Mouse (Mus musculus): ENCODE measurements around the gene Matk. TPM values are rescaled to one million over a fixed set of nuclear protein-coding genes. Genes with fewer than 3 reads are reported as not detected.

Matk gene
- polyA plus RNA-seq, 1 experiment = 0.67 TPM

GRCm38 (mm10) chr10:81242021-81242420 is 10.7 kb upstream of the Matk start:
- Histone ChIP-seq H3K79me2 (ENCODE audit: control insufficient read depth, insufficient read depth) (no peaks in the 10 kb centered on the region), H3K4me2 (ENCODE audit: low read depth) (no peak overlapping the region), H3K36me3 (ENCODE audit: control insufficient read depth, insufficient read depth) (no peaks in the 10 kb centered on the region), H3ac (ENCODE audit: control insufficient read depth, insufficient read length) (no peak overlapping the region), H3K4me3 (no peak overlapping the region), H3K27me3 (ENCODE audit: control insufficient read depth, insufficient read depth, insufficient read length) (peaks cover 30% of the 10 kb centered on the region)
- TF ChIP-seq SRF (IDR thresholded peaks at IDR 0.05; ENCODE audit: control insufficient read depth, insufficient read length, low read depth) = no peak
- TF ChIP-seq TCF3 (IDR thresholded peaks at IDR 0.05; ENCODE audit: insufficient read length, low read depth) = no peak
- TF ChIP-seq POLR2AphosphoS2 (IDR thresholded peaks at IDR 0.05; ENCODE audit: insufficient read length, low read depth) = no peak
- peak in 2 of 3 experiments; percentile 56 to 76 for TF ChIP-seq MYOG (IDR thresholded peaks at IDR 0.05; ENCODE audit: control insufficient read depth in 1 of 3, insufficient read depth in 1 of 3, insufficient read length in 2 of 3, low read depth in 2 of 3)
- no peak for TF ChIP-seq USF1 (IDR thresholded peaks at IDR 0.05; ENCODE audit: low read depth)
- TF ChIP-seq MYOD1 (IDR thresholded peaks at IDR 0.05; ENCODE audit: control insufficient read depth in 1 of 3, insufficient read length in 2 of 3, low read depth in 2 of 3) = peak in 1 of 3 experiments; percentile 61

- H3K79me2 ChIP-seq (ENCODE audit: control insufficient read depth, insufficient read depth) = no peaks in the 10 kb centered on the region
- peaks cover 34% of the 10 kb centered on the region for H3K27me3 ChIP-seq (ENCODE audit: control insufficient read depth, insufficient read depth, insufficient read length)
- no peaks in the 10 kb centered on the region for H3K36me3 ChIP-seq (ENCODE audit: control insufficient read depth, insufficient read depth)
- H3K4me3 ChIP-seq = no peak overlapping the region
- TF ChIP-seq POLR2AphosphoS2 (IDR thresholded peaks at IDR 0.05; ENCODE audit: insufficient read length, low read depth) (peak; percentile 47), USF1 (IDR thresholded peaks at IDR 0.05; ENCODE audit: low read depth) (no peak)
- no peak overlapping the region for H3ac ChIP-seq (ENCODE audit: control insufficient read depth, insufficient read length)
- no peak overlapping the region for H3K4me2 ChIP-seq (ENCODE audit: low read depth)
Measured at GRCm38 (mm10) chr10:81244146-81244545, 8.6 kb upstream of the Matk start.

- no peaks in the 10 kb centered on the region for H3K36me3 ChIP-seq (ENCODE audit: control insufficient read depth, insufficient read depth)
- peaks cover 34% of the 10 kb centered on the region for H3K27me3 ChIP-seq (ENCODE audit: control insufficient read depth, insufficient read depth, insufficient read length)
- H3K4me2 ChIP-seq (ENCODE audit: low read depth) = no peak overlapping the region
- H3K4me3 ChIP-seq = no peak overlapping the region
- no peak for TF ChIP-seq POLR2A (IDR thresholded peaks at IDR 0.05; ENCODE audit: insufficient read length, low read depth)
- TF ChIP-seq MYOD1 (IDR thresholded peaks at IDR 0.05; ENCODE audit: control insufficient read depth in 1 of 3, insufficient read length in 2 of 3, low read depth in 2 of 3) = no peak
- TF ChIP-seq SRF (IDR thresholded peaks at IDR 0.05; ENCODE audit: control insufficient read depth, insufficient read length, low read depth) = no peak
- no peaks in the 10 kb centered on the region for H3K79me2 ChIP-seq (ENCODE audit: control insufficient read depth, insufficient read depth)
- H3ac ChIP-seq (ENCODE audit: control insufficient read depth, insufficient read length) = no peak overlapping the region
Measured at GRCm38 (mm10) chr10:81244595-81244994, 8.1 kb upstream of the Matk start.

DNA sequence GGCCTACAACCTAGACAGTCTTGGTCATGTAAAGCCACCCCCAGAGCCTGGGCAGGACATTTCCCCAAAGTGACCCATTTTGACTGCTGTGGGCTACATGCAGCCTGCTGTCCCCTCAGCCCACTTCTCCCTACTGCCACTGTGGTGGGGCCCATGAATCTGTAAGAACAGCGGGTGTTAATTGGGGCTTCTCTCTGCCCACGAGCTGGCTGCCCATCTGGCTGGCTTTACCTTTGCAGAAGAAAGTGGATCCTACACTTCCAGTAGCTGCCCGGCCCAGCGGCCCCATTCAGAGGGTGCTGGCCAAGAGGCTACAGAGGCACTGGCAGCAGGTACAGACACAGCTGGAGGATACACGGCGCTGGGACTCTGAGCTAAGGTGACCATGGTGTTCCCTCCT is 7.6 kb upstream of the Matk start:
- Histone ChIP-seq H3K4me3 (no peak overlapping the region), H3K4me2 (ENCODE audit: low read depth) (no peak overlapping the region), H3K36me3 (ENCODE audit: control insufficient read depth, insufficient read depth) (no peaks in the 10 kb centered on the region), H3K79me2 (ENCODE audit: control insufficient read depth, insufficient read depth) (no peaks in the 10 kb centered on the region), H3K27me3 (ENCODE audit: control insufficient read depth, insufficient read depth, insufficient read length) (peaks cover 34% of the 10 kb centered on the region), H3ac (ENCODE audit: control insufficient read depth, insufficient read length) (no peak overlapping the region)
- TF ChIP-seq POLR2AphosphoS2 (IDR thresholded peaks at IDR 0.05; ENCODE audit: insufficient read length, low read depth) (peak; percentile 29), USF1 (IDR thresholded peaks at IDR 0.05; ENCODE audit: low read depth) (no peak)

GRCm38 (mm10) chr10:81247804-81248203 is 4.9 kb upstream of the Matk start:
- H3K79me2 ChIP-seq (ENCODE audit: control insufficient read depth, insufficient read depth) = no peaks in the 10 kb centered on the region
- H3K4me2 ChIP-seq (ENCODE audit: low read depth) = no peak overlapping the region
- H3ac ChIP-seq (ENCODE audit: control insufficient read depth, insufficient read length) = no peak overlapping the region
- no peaks in the 10 kb centered on the region for H3K36me3 ChIP-seq (ENCODE audit: control insufficient read depth, insufficient read depth)
- TF ChIP-seq MAX (IDR thresholded peaks at IDR 0.05; ENCODE audit: low read depth) = no peak
- TF ChIP-seq USF1 (IDR thresholded peaks at IDR 0.05; ENCODE audit: low read depth) = no peak
- TF ChIP-seq REST (IDR thresholded peaks at IDR 0.05; ENCODE audit: insufficient read depth, insufficient read length) = no peak
- no peak for TF ChIP-seq MYOG (IDR thresholded peaks at IDR 0.05; ENCODE audit: control insufficient read depth in 1 of 3, insufficient read depth in 1 of 3, insufficient read length in 2 of 3, low read depth in 2 of 3)
- TF ChIP-seq POLR2AphosphoS2 (IDR thresholded peaks at IDR 0.05; ENCODE audit: insufficient read length, low read depth) = no peak
- TF ChIP-seq TCF3 (IDR thresholded peaks at IDR 0.05; ENCODE audit: insufficient read length, low read depth) = no peak
- no peak for TF ChIP-seq E2F4 (IDR thresholded peaks at IDR 0.05; ENCODE audit: insufficient read depth)
- no peak for TF ChIP-seq SRF (IDR thresholded peaks at IDR 0.05; ENCODE audit: control insufficient read depth, insufficient read length, low read depth)
- no peak for TF ChIP-seq MYOD1 (IDR thresholded peaks at IDR 0.05; ENCODE audit: control insufficient read depth in 1 of 3, insufficient read length in 2 of 3, low read depth in 2 of 3)
- no peak for TF ChIP-seq CEBPB (IDR thresholded peaks at IDR 0.05; ENCODE audit: insufficient read depth, poor library complexity, severe bottlenecking)
- no peak for TF ChIP-seq POLR2A (IDR thresholded peaks at IDR 0.05; ENCODE audit: insufficient read length, low read depth)
- TF ChIP-seq TCF12 (IDR thresholded peaks at IDR 0.05; ENCODE audit: insufficient read depth, poor library complexity, severe bottlenecking) = no peak
- no peak overlapping the region for H3K4me3 ChIP-seq
- H3K27me3 ChIP-seq (ENCODE audit: control insufficient read depth, insufficient read depth, insufficient read length) = peaks cover 33% of the 10 kb centered on the region

- TF ChIP-seq REST (IDR thresholded peaks at IDR 0.05; ENCODE audit: insufficient read depth, insufficient read length) (no peak), MYOD1 (IDR thresholded peaks at IDR 0.05; ENCODE audit: control insufficient read depth in 1 of 3, insufficient read length in 2 of 3, low read depth in 2 of 3) (peak in 1 of 3 experiments; percentile 70), TCF3 (IDR thresholded peaks at IDR 0.05; ENCODE audit: insufficient read length, low read depth) (no peak), MYOG (IDR thresholded peaks at IDR 0.05; ENCODE audit: control insufficient read depth in 1 of 3, insufficient read depth in 1 of 3, insufficient read length in 2 of 3, low read depth in 2 of 3) (peak in 1 of 3 experiments; percentile 72), MAX (IDR thresholded peaks at IDR 0.05; ENCODE audit: low read depth) (no peak), E2F4 (IDR thresholded peaks at IDR 0.05; ENCODE audit: insufficient read depth) (no peak), CEBPB (IDR thresholded peaks at IDR 0.05; ENCODE audit: insufficient read depth, poor library complexity, severe bottlenecking) (no peak)
- Histone ChIP-seq H3K4me2 (ENCODE audit: low read depth) (no peak overlapping the region), H3ac (ENCODE audit: control insufficient read depth, insufficient read length) (no peak overlapping the region), H3K4me3 (no peak overlapping the region), H3K36me3 (ENCODE audit: control insufficient read depth, insufficient read depth) (no peaks in the 10 kb centered on the region), H3K79me2 (ENCODE audit: control insufficient read depth, insufficient read depth) (no peaks in the 10 kb centered on the region), H3K27me3 (ENCODE audit: control insufficient read depth, insufficient read depth, insufficient read length) (peaks cover 17% of the 10 kb centered on the region)
Measured at GRCm38 (mm10) chr10:81249442-81249841, 3.3 kb upstream of the Matk start.
